Mouse (Mus musculus) lung, embryonic 16.5 days (tissue): Measurements from ENCODE around the gene Ctsq. TPM values are rescaled to one million over a fixed set of nuclear protein-coding genes. Genes with fewer than 3 reads are reported as not detected.
"Not testable (repeated sequence)": the region's sequence is repeated elsewhere in the genome, so short reads cannot be mapped to it uniquely, and the experiment has no call there.

Experiments
- ATAC-seq: fragments of 200-750 bp; cut with Nextera tagmentation; 2 replicates; pipeline ENCODE4 v1.8.0; 2017; ENCODE audit warnings: low read depth, mild to moderate bottlenecking, moderate library complexity
- H3K27ac ChIP-seq: fragments of 300-500 bp; sonication (generic); 2 replicates; pipeline ENCODE4 v1.5.1; 2014; ENCODE audit warnings: mild to moderate bottlenecking, control low read depth, low read length
- H3K27me3 ChIP-seq: fragments of 300-500 bp; sonication (generic); 2 replicates; pipeline ENCODE4 v1.6.1; 2014; ENCODE audit warnings: low read depth, low read length, mixed read lengths; ENCODE audit not compliant: control insufficient read depth, insufficient read depth
- H3K36me3 ChIP-seq: fragments of 300-500 bp; sonication (generic); 2 replicates; pipeline ENCODE4 v1.6.1; 2014; ENCODE audit warnings: low read length; ENCODE audit not compliant: control insufficient read depth, insufficient read depth
- H3K4me1 ChIP-seq: fragments of 300-500 bp; sonication (generic); replicated peaks from 2 replicates; pipeline ENCODE4 v1.6.1; 2014; ENCODE audit warnings: low read length, mixed read lengths; ENCODE audit not compliant: control insufficient read depth, insufficient read depth
- H3K4me2 ChIP-seq: fragments of 300-500 bp; sonication (generic); 2 replicates; pipeline ENCODE4 v1.6.1; 2014; ENCODE audit warnings: low read depth, low read length, control low read depth
- H3K4me3 ChIP-seq: fragments of 300-500 bp; sonication (generic); 2 replicates; pipeline ENCODE4 v1.5.1; 2014; ENCODE audit warnings: mild to moderate bottlenecking, low read length, control low read depth
- H3K9ac ChIP-seq: fragments of 300-500 bp; sonication (generic); 2 replicates; pipeline ENCODE4 v1.6.1; 2014; ENCODE audit warnings: low read length, control low read depth
- H3K9me3 ChIP-seq: fragments of 300-500 bp; sonication (generic); 2 replicates; pipeline ENCODE4 v1.6.1; 2016; ENCODE audit warnings: low read length; ENCODE audit not compliant: control insufficient read depth
- WGBS: fragments of 180-500 bp; shearing (Covaris S2); extraction: QIAGEN DNeasy Blood & Tissue Kit; methylation state at CpG from one replicate; pipeline ENCODE4 v1.1.7; 2014; 5-methylcytosine and 5-hydroxymethylcytosine counted together
- polyA plus RNA-seq: library from polyadenylated mRNA; unstranded; fragments of >200 nt; fragmentation: Nextera tagmentation; extraction: Ambion mirVana; gene quantifications from 2 replicates; pipeline ENCODE4 v1.2.1, GENCODE M21; 2015

Gene Ctsq
- polyA plus RNA-seq = not detected in 2 replicates

GRCm38 (mm10) chr13:61040531-61040930, at the start of gene Ctsq:
Gene Ctsq (minus strand): TSS chr13:61040631.
- no peak within 1 kb of the TSS for H3K4me2 ChIP-seq
- H3K9ac ChIP-seq = no peak within 1 kb of the TSS
- H3K4me1 ChIP-seq = no peaks in the 10 kb centered on the region
- WGBS = 54% methylated on average over 3 of the region's 3 CpGs
- ATAC-seq = no peak
- no peak within 1 kb of the TSS for H3K4me3 ChIP-seq
- H3K36me3 ChIP-seq = no peaks in the 10 kb centered on the region
- no peaks in the 10 kb centered on the region for H3K27me3 ChIP-seq
- no peak within 1 kb of the TSS for H3K27ac ChIP-seq
- no peaks in the 10 kb centered on the region for H3K9me3 ChIP-seq

- H3K4me1 ChIP-seq = no peaks in the 10 kb centered on the region
- 78% methylated on average over 3 of the region's 3 CpGs for WGBS
These were observed 17.6 kb downstream of the Ctsq start for GRCm38 (mm10) chr13:61022785-61023184.

GRCm38 (mm10) chr13:61021844-61022243, 18.6 kb downstream of the Ctsq start:
- Histone ChIP-seq H3K4me2 (no peak overlapping the region), H3K9ac (no peak overlapping the region), H3K27ac (no peak overlapping the region), H3K27me3 (no peaks in the 10 kb centered on the region), H3K36me3 (no peaks in the 10 kb centered on the region), H3K4me1 (no peaks in the 10 kb centered on the region), H3K9me3 (no peaks in the 10 kb centered on the region), H3K4me3 (no peak overlapping the region)
- WGBS = 78% methylated on average over 4 of the region's 6 CpGs
- ATAC-seq = no peak

More at GRCm38 (mm10) chr13:61022785-61023184, 17.6 kb downstream of the Ctsq start:
- no peak overlapping the region for H3K4me3 ChIP-seq
- H3K36me3 ChIP-seq = no peaks in the 10 kb centered on the region
- no peaks in the 10 kb centered on the region for H3K9me3 ChIP-seq
- no peaks in the 10 kb centered on the region for H3K27me3 ChIP-seq
- no peak for ATAC-seq
- no peak overlapping the region for H3K9ac ChIP-seq
- H3K27ac ChIP-seq = no peak overlapping the region
- H3K4me2 ChIP-seq = no peak overlapping the region

GRCm38 (mm10) chr13:61010171-61010570, 30.3 kb downstream of the Ctsq start:
- 77% methylated on average over 4 of the region's 4 CpGs for WGBS
- Histone ChIP-seq H3K36me3 (no peaks in the 10 kb centered on the region), H3K27ac (no peak overlapping the region), H3K9me3 (no peaks in the 10 kb centered on the region), H3K27me3 (no peaks in the 10 kb centered on the region), H3K4me3 (no peak overlapping the region), H3K9ac (no peak overlapping the region), H3K4me2 (no peak overlapping the region), H3K4me1 (no peaks in the 10 kb centered on the region)
- no peak for ATAC-seq

- Histone ChIP-seq H3K9me3 (no peaks in the 10 kb centered on the region; the same call in 1 of the 2 replicates), H3K27me3 (no peaks in the 10 kb centered on the region), H3K4me1 (no peaks in the 10 kb centered on the region), H3K9ac (no peak within 1 kb of the TSS), H3K4me3 (no peak within 1 kb of the TSS), H3K4me2 (no peak within 1 kb of the TSS), H3K36me3 (no peaks in the 10 kb centered on the region), H3K27ac (no peak within 1 kb of the TSS)
- no peak for ATAC-seq
- WGBS = 69% methylated on average over 3 of the region's 3 CpGs
These were observed 34.6 kb downstream of the Ctsq start, which contains the start of gene Ctsj for GRCm38 (mm10) chr13:61005859-61006258. Gene Ctsj (minus strand): TSS chr13:61005959.

GRCm38 (mm10) chr13:60997600-60997999, 42.8 kb downstream of the Ctsq start:
- no peak overlapping the region for H3K4me3 ChIP-seq
- H3K4me2 ChIP-seq = no peak overlapping the region
- H3K36me3 ChIP-seq = no peaks in the 10 kb centered on the region
- peaks cover 2% of the 10 kb centered on the region; the same call in 1 of the 2 replicates for H3K9me3 ChIP-seq
- no peak overlapping the region for H3K27ac ChIP-seq
- no peak overlapping the region for H3K9ac ChIP-seq
- ATAC-seq = no peak
- WGBS = 41% methylated on average over 2 of the region's 2 CpGs
- no peaks in the 10 kb centered on the region for H3K4me1 ChIP-seq
- H3K27me3 ChIP-seq = no peaks in the 10 kb centered on the region

- H3K27ac ChIP-seq, H3K4me2 ChIP-seq, H3K4me1 ChIP-seq, H3K4me3 ChIP-seq, H3K36me3 ChIP-seq, ATAC-seq, H3K9ac ChIP-seq, H3K27me3 ChIP-seq, H3K9me3 ChIP-seq: not testable (repeated sequence)
- WGBS = 71% methylated on average over 4 of the region's 5 CpGs
These were observed 53.5 kb downstream of the Ctsq start for GRCm38 (mm10) chr13:60986915-60987314.

Other genes with a start within 250 kb of the Ctsq start
- gene Ctsll3, start 237.8 kb downstream of the Ctsq start, polyA plus RNA-seq = not detected in 2 replicates
- gene 4930486L24Rik, start 176.2 kb downstream of the Ctsq start, polyA plus RNA-seq = not detected in 2 replicates
- gene Gm49392, start 143.7 kb downstream of the Ctsq start, polyA plus RNA-seq = 0.90 and 1.1 TPM in 2 replicates
- gene Ctla2b, start 143.2 kb downstream of the Ctsq start, polyA plus RNA-seq = 8.9 TPM in 2 replicates
- gene Tpbpb, start 135.8 kb downstream of the Ctsq start, polyA plus RNA-seq = not detected in 2 replicates
- 0.55 TPM in 1 of 2 replicates, not detected in the other for gene Gm49393, start 105.0 kb downstream of the Ctsq start, polyA plus RNA-seq
- 2.4 and 5.5 TPM in 2 replicates for gene Gm49391, start 104.1 kb downstream of the Ctsq start, polyA plus RNA-seq
- gene Ctla2a, start 104.0 kb downstream of the Ctsq start, polyA plus RNA-seq = 94.8 and 103 TPM in 2 replicates
- not detected in 2 replicates for gene Tpbpa, start 98.6 kb downstream of the Ctsq start, polyA plus RNA-seq
- not detected in 2 replicates for gene Ctsj, start 34.7 kb downstream of the Ctsq start, polyA plus RNA-seq
- not detected in 2 replicates for gene Ctsr, start 123.6 kb upstream of the Ctsq start, polyA plus RNA-seq
- not detected in 2 replicates for gene Cts6, start 162.8 kb upstream of the Ctsq start, polyA plus RNA-seq
- gene Cts8, start 214.7 kb upstream of the Ctsq start, polyA plus RNA-seq = not detected in 2 replicates
- not detected in 2 replicates for gene Gm49398, start 248.2 kb upstream of the Ctsq start, polyA plus RNA-seq